Mouse (Mus musculus) liver, embryonic 11.5 days (tissue): ENCODE data around the gene Hsd17b13. TPM values are rescaled to one million over a fixed set of nuclear protein-coding genes. Genes with fewer than 3 reads are reported as not detected.

Experiments
- ATAC-seq: fragments of 200-750 bp; cut with Nextera tagmentation; replicated peaks from 2 replicates; pipeline ENCODE4 v1.8.0; 2017; ENCODE audit warnings: moderate number of reproducible peaks, mild to moderate bottlenecking, moderate TSS enrichment, moderate library complexity; ENCODE audit not compliant: low FRiP score
- DNase-seq: peaks from one replicate; pipeline ENCODE4 v3.0.0-alpha.2; 2017; ENCODE audit warnings: low spot score
- H3K27ac ChIP-seq: fragments of 300-500 bp; sonication (generic); 2 replicates; pipeline ENCODE4 v1.5.1; 2014; ENCODE audit warnings: mild to moderate bottlenecking, low read depth, low read length, control low read depth
- H3K27me3 ChIP-seq: fragments of 300-500 bp; sonication (generic); replicated peaks from 2 replicates; pipeline ENCODE4 v1.6.1; 2014; ENCODE audit warnings: low read length, mixed read lengths; ENCODE audit not compliant: control insufficient read depth, insufficient read depth
- H3K36me3 ChIP-seq: fragments of 300-500 bp; sonication (generic); 2 replicates; pipeline ENCODE4 v1.6.1; 2014; ENCODE audit warnings: mild to moderate bottlenecking, low read length, moderate library complexity, mixed read lengths; ENCODE audit not compliant: control insufficient read depth, insufficient read depth
- H3K4me1 ChIP-seq: fragments of 300-500 bp; sonication (generic); replicated peaks from 2 replicates; pipeline ENCODE4 v1.6.1; 2014; ENCODE audit warnings: low read length, mixed read lengths; ENCODE audit not compliant: control insufficient read depth, insufficient read depth
- H3K4me2 ChIP-seq: fragments of 300-500 bp; sonication (generic); 2 replicates; pipeline ENCODE4 v1.6.1; 2014; ENCODE audit warnings: mild to moderate bottlenecking, control low read depth, moderate library complexity
- H3K4me3 ChIP-seq: fragments of 300-500 bp; sonication (generic); 2 replicates; pipeline ENCODE4 v1.5.1; 2014; ENCODE audit warnings: low read depth, low read length, control low read depth
- H3K9ac ChIP-seq: fragments of 300-500 bp; sonication (generic); 2 replicates; pipeline ENCODE4 v1.6.1; 2014; ENCODE audit warnings: low read depth, low read length, control low read depth
- H3K9me3 ChIP-seq: fragments of 300-500 bp; sonication (generic); 2 replicates; pipeline ENCODE4 v1.6.1; 2016; ENCODE audit warnings: low read length, inconsistent platforms, mixed read lengths; ENCODE audit not compliant: control insufficient read depth
- WGBS: fragments of 180-500 bp; shearing (Covaris S2); extraction: QIAGEN DNeasy Blood & Tissue Kit; methylation state at CpG from one replicate; pipeline ENCODE4 v1.1.7; 2014; 5-methylcytosine and 5-hydroxymethylcytosine counted together
- polyA plus RNA-seq: library from polyadenylated mRNA; unstranded; fragments of >200 nt; fragmentation: Nextera tagmentation; extraction: Ambion mirVana; gene quantifications from 2 replicates; pipeline ENCODE4 v1.2.1, GENCODE M21; 2014

Hsd17b13 gene
- polyA plus RNA-seq, 1 experiment from 2014 or later = 0.32 TPM

DNA sequence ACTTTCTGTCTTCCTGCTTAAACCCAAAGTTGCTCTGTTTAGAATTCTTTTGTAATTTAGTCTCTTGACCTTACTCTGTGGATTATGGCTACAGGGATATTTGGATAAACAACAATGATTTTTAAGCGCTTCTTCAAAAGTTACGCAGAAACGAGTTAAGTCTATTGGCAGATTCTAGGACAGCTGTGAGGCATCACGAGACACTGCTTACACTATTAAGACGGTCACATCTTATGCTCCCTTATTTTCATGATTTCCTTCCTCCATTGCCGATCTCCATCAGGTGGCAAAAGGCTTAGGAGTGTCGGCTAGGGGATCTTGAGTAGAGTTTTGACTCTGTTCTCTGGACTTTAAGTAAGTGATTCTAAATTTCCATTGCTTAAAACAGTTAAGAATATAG lies 33.1 kb upstream of the Hsd17b13 start:
- Histone ChIP-seq H3K4me1 (no peaks in the 10 kb centered on the region), H3K9me3 (no peaks in the 10 kb centered on the region), H3K4me3 (no peak overlapping the region), H3K27ac (no peak overlapping the region), H3K36me3 (no peaks in the 10 kb centered on the region), H3K4me2 (no peak overlapping the region), H3K27me3 (no peaks in the 10 kb centered on the region), H3K9ac (no peak overlapping the region)
- DNase-seq (no peak), ATAC-seq (no peak)
- WGBS = 90% methylated on average over 7 of the region's 7 CpGs

DNA sequence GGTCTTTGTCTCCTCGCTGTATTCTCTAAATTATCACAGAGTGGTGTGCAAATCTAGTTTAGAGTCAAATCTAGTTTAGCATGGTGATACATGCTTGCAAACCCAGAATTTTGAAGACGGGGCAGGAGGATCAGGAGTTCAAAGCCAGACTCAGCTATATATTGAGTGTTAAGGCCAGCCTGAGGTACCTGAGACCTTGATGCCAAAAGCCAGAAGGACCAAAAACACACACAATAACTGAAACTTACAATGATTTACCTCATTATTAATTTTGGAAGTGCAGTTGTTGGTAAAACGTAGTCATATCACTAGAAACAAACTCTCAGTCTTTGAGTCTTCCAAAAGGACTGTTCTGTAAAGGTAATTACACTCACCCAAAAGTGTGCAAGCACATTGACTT lies 32.2 kb upstream of the Hsd17b13 start:
- WGBS = 93% methylated on average over 3 of the region's 3 CpGs
- H3K4me2 ChIP-seq = no peak overlapping the region

DNA sequence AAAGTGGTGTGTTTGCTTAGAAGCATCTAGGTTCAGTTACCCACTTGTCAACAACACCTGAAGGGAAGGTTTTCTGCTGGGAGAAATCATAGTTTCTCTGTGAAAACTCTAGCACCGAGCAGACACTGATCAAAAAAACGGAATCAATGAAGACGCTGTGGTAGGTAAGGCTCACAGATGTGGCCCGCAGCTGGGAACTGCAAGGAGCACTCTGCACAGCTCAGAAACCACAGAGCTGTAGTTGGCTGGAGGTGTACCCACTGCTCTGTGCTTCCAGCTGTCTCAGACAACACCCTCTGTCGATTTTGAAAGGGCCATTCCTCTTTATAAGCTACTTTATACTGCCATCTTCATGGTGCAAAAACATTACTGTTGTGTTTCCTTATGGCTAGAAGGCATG lies 30.6 kb upstream of the Hsd17b13 start:
- no peak overlapping the region for H3K4me2 ChIP-seq
- H3K36me3 ChIP-seq = no peaks in the 10 kb centered on the region
- no peak for DNase-seq
- no peak overlapping the region for H3K4me3 ChIP-seq
- no peak overlapping the region for H3K27ac ChIP-seq
- H3K9me3 ChIP-seq = no peaks in the 10 kb centered on the region
- no peak overlapping the region for H3K9ac ChIP-seq
- no peaks in the 10 kb centered on the region for H3K4me1 ChIP-seq
- H3K27me3 ChIP-seq = no peaks in the 10 kb centered on the region
- 74% methylated on average over 5 of the region's 5 CpGs for WGBS
- ATAC-seq = no peak

More for the DNA sequence above, 32.2 kb upstream of the Hsd17b13 start:
- Histone ChIP-seq H3K4me3 (no peak overlapping the region), H3K4me1 (no peaks in the 10 kb centered on the region), H3K36me3 (no peaks in the 10 kb centered on the region), H3K27me3 (no peaks in the 10 kb centered on the region), H3K9ac (no peak overlapping the region), H3K27ac (no peak overlapping the region), H3K9me3 (no peaks in the 10 kb centered on the region)
- ATAC-seq = no peak
- no peak for DNase-seq

DNA sequence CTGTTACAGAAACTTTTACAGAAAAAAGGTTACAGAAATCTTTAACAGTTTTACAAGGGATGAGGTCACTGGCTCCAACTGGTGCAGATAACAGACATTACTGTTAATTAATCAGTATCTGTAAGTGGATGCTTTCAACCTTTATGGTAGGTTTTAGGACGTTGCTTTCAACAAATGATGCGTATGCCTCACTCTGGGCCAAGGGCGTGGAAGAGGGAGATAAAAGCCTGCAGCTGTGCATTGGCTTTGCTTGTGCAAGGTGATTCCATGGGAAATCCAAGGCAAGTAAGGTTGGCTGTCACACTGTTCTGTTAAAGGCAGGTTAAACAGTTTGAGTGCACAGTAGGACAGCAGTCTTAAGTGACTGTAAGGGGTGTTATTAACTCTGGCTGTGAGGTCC lies 29.6 kb upstream of the Hsd17b13 start:
- H3K36me3 ChIP-seq = no peaks in the 10 kb centered on the region
- no peak overlapping the region for H3K4me2 ChIP-seq
- ATAC-seq (no peak), DNase-seq (no peak)
- WGBS = 67% methylated on average over 3 of the region's 3 CpGs
- H3K27ac ChIP-seq = no peak overlapping the region
- H3K9ac ChIP-seq = no peak overlapping the region
- H3K9me3 ChIP-seq = no peaks in the 10 kb centered on the region
- no peaks in the 10 kb centered on the region for H3K4me1 ChIP-seq
- H3K27me3 ChIP-seq = no peaks in the 10 kb centered on the region
- H3K4me3 ChIP-seq = no peak overlapping the region

DNA sequence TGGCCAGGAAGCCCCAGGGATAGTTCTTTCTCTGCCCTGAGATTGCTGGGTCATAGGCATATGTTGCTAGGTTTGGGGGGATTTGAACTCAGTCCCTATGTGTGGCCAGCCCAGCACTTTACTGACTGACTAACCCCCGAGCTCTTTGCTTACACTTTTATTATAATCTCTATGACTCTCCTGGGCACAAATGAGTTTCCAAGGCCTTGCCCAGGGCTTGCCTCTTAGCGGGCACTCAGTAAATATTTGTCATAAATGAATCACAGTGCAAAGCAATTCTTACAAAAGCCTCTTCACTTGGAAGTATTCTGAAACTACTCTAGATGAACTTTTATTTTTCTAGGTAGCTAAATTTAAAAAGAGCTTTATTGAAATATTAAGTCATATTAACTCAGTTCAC lies 26.7 kb upstream of the Hsd17b13 start:
- Histone ChIP-seq H3K36me3 (no peaks in the 10 kb centered on the region), H3K27me3 (no peaks in the 10 kb centered on the region), H3K9me3 (no peaks in the 10 kb centered on the region), H3K9ac (no peak overlapping the region), H3K27ac (no peak overlapping the region), H3K4me1 (no peaks in the 10 kb centered on the region), H3K4me2 (no peak overlapping the region), H3K4me3 (no peak overlapping the region)
- no peak for ATAC-seq
- no peak for DNase-seq
- WGBS = 81% methylated on average over 2 of the region's 2 CpGs

DNA sequence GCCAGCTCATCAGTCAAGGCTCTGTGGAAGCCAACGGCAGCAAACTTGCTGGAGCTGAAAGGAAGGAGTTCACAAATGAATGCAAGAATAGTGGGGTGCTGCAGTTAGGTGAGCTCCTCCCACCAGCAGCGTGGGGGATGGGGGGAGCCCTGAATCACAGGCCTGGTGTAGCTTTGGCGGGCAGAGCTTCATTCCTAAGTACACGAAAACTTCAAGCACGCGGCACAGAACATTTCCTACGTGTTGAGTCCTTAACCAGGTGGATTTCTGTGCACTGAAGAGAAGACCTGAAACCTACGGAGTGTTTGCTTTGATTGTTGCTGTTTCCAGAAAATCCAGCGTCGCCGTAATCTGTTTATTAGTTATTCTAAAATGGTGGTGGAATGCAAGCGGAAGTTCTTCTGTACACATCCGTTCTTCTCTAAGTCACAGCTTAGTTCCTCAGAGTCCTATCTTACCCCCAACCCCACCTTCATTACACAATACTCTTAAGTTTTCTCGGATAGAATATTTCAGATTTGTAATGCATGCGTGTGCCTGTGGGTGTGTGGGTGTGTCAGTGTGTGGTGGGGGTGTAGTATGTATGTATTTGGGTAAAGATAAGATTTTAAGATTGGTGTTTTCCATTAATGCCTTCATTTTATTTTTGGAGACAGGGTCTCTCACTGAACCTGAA lies 26.2 kb upstream of the Hsd17b13 start:
- 62% methylated on average over 15 of the region's 15 CpGs for WGBS
- Histone ChIP-seq H3K4me2 (peak overlapping the region; percentile 37), H3K4me3 (no peak overlapping the region), H3K9ac (no peak overlapping the region), H3K4me1 (no peaks in the 10 kb centered on the region), H3K27ac (no peak overlapping the region), H3K9me3 (no peaks in the 10 kb centered on the region), H3K27me3 (no peaks in the 10 kb centered on the region), H3K36me3 (no peaks in the 10 kb centered on the region)
- DNase-seq (no peak), ATAC-seq (no peak)

DNA sequence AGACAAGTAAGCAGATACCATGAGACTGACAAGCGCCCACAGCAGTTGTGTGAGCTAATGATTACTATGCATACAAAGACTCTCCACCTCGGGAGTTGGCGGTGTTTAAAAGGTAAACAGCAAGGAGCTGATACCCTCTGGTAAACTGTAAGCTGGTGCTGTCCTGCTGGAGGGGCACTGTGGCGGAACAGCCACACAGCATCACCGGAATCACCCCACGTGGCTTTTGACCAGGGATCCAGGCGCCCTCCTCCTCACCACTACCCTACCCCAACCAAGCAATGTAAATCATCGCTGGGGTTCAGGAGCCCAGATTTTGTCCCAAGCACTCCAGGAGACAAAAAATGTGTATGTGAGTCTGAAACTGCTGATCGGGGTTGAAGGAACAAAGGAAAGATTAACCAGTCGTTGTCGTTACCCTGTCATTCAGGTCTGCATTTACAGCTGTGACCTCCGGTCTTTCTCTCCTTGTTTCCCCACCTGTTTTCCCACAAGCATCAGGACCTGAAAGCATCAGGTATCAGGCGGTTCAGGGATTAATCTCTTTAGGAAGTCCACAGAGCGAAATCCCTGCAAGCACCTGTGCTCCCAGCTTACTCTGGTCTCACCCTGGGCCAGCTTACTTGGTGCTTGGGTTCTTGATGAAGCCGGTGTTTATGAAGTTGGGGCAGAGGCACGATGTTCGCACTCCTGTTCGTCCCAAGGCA lies 25.5 kb upstream of the Hsd17b13 start:
- 47% methylated on average over 18 of the region's 18 CpGs for WGBS
- H3K27ac ChIP-seq = no peak overlapping the region
- no peaks in the 10 kb centered on the region for H3K36me3 ChIP-seq
- no peak overlapping the region for H3K4me3 ChIP-seq
- H3K9ac ChIP-seq = no peak overlapping the region
- H3K27me3 ChIP-seq = no peaks in the 10 kb centered on the region
- peak overlapping the region; percentile 37 for H3K4me2 ChIP-seq
- DNase-seq (no peak), ATAC-seq (0 out of 2 replicates have a peak, but pooled peaks have one; percentile 34)
- no peaks in the 10 kb centered on the region for H3K9me3 ChIP-seq
- no peaks in the 10 kb centered on the region for H3K4me1 ChIP-seq

DNA sequence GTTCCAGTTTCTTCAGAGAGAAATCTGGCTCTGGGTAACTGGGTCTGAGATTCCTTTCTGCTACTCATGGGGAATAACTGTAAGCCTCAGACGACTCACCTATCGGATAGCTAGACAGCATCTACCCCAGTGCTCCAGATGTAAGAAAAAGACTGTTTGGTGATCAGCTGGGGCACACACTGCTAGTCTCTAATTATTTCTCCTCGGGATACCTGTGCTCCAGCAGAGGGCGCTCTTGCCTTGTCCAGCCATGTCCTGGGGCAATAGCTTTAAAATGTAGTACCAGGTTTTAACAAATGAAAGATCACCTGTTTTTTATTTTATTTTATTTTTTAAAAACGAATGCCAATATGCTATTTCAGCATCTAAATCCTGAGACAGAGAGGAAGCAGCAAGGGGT lies 22.5 kb upstream of the Hsd17b13 start:
- no peak overlapping the region for H3K4me3 ChIP-seq

DNA sequence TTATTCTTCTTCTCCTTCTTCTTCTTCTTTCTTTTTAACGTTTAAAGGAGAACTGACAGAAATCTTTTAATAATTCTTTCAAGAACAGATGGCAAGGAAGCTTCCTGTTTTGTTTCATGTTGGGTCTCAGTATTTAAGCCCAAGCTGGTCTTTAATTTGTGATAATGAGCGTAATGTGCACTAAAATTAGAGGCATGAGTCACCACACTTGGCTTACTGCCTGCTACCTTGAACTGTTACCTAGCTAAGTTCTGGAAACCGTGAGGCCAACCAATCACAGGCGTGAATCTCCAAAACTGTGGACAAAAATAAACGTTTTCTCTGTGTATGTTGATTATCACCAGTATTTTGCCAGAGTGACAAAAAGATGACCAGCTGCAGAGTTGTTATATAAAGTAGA lies 21.5 kb upstream of the Hsd17b13 start:
- DNase-seq (no peak), ATAC-seq (no peak)
- Histone ChIP-seq H3K27me3 (no peaks in the 10 kb centered on the region), H3K36me3 (no peaks in the 10 kb centered on the region), H3K9me3 (no peaks in the 10 kb centered on the region), H3K9ac (no peak overlapping the region), H3K4me1 (peaks cover 3% of the 10 kb centered on the region; the same call in 1 of the 2 replicates), H3K4me3 (no peak overlapping the region), H3K27ac (no peak overlapping the region), H3K4me2 (no peak overlapping the region)
- WGBS = 67% methylated on average over 5 of the region's 5 CpGs

More for the DNA sequence above, 22.5 kb upstream of the Hsd17b13 start:
- WGBS = 3% methylated on average over 5 of the region's 5 CpGs
- Histone ChIP-seq H3K9me3 (no peaks in the 10 kb centered on the region), H3K4me1 (0 out of 2 replicates have a peak, but pooled peaks cover 3% of the 10 kb centered on the region), H3K9ac (no peak overlapping the region), H3K4me2 (no peak overlapping the region), H3K27me3 (no peaks in the 10 kb centered on the region), H3K36me3 (no peaks in the 10 kb centered on the region), H3K27ac (no peak overlapping the region)
- DNase-seq (peak; percentile 62), ATAC-seq (peak; percentile 62; the same call in 1 of the 2 replicates)
